Mouse (Mus musculus) megakaryocyte, embryonic 14.5 days (primary cell): ENCODE data around the gene Srrm3.

Experiments used
- FLI1 ChIP-seq: IDR thresholded peaks from 2 replicates; pipeline ENCODE4 v1.6.1; 2012; ENCODE audit warnings: low read length, inconsistent platforms, mixed read lengths
- GATA1 ChIP-seq: IDR thresholded peaks from 3 replicates; pipeline ENCODE4 v1.6.1; 2012; ENCODE audit warnings: mixed read lengths, low read length, inconsistent platforms, borderline replicate concordance

DNA sequence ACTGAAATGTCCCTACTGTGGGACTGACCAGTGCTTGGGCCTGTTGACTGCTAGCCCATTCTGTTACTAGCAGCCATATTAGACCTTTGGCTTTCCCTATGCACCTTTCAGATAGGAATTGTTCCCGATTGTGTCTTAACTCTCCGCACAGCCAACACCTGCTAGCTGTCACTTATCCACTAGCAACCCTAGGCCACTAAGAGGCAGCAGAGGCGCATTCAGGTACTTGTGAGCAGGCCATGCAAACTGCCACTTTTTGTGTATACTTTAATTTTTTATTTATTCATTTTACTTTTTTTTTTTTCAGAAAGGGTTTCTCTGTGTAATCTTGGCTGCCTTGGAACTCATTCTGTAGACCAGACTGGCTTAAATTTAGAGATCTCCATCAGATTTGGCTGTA lies 94.0 kb downstream of the Srrm3 start:
- TF ChIP-seq FLI1 = no peak
- no peak for TF ChIP-seq GATA1
